In the genomic region with DNA sequence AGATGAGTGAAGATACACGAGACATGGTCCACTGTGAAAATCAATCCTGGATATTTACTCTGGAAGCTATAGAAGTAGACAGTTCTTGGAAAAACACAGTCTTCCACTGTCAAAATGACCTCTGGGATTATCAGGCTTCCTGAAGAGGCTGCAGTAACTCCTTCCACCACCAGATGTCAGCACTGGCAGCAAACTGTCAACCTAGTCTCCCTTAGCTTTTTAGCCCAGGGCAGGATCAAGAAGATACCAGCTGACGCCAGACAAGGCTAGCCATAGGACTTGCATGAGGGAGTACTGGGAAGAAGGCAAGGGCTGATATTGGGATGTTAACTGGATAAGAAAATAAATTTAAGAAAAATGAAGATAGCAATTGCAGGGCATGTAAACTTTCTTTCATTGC, we compare ENCODE assay signal across 8 mouse cellular contexts. TPM values are rescaled to one million over a fixed set of nuclear protein-coding genes. Genes with fewer than 3 reads are reported as not detected.
A peak's percentile ranks its signal among the peaks of the same experiment; 100 is the strongest.
DNase-seq lines count a peak whose midpoint lies in the region; TF ChIP-seq lines count a peak whose summit lies in the region.

No protein-coding gene starts in this region.

- intact Hi-C loops in heart, postnatal 10 days (cut with DNase I) = loop anchor here (2.0 to 5.0 kb wide), 2 partner anchors 38 to 57 kb away; no protein-coding TSS in a partner anchor
- intact Hi-C loops in left cerebral cortex, adult 2 months (cut with DNase I) = loop anchor here (1.0 to 2.0 kb wide), 2 partner anchors 38 to 59 kb away; no protein-coding TSS in a partner anchor

- DNase-seq in heart, postnatal 10 days = peak; percentile 48 to 67
- no peak for DNase-seq in heart, adult 11 months
- DNase-seq in adrenal gland, adult 18-20 months (ENCODE audit: low spot score in 2 of 2) = peak; percentile 20 to 52
- DNase-seq in embryo, embryonic 10.5 days (ENCODE audit: low spot score) = peak; percentile 86
- peak; percentile 72 for DNase-seq in hindbrain, embryonic 10.5 days (ENCODE audit: low spot score)
- DNase-seq in left cerebral cortex, adult 2 months (ENCODE audit: extremely low spot score in 1 of 2, low spot score in 2 of 2) = peak; percentile 49 to 70
- DNase-seq in mesoderm, embryonic 11.5 days (ENCODE audit: low read depth, low spot score) = peak; percentile 46
- peak; percentile 25 for DNase-seq in skeletal muscle tissue, adult 2 months (ENCODE audit: low read depth, low spot score)

- WGBS in hindbrain, embryonic 10.5 days = 10% methylated on average over 2 of the region's 2 CpGs

- no peak overlapping the region for H3K4me3 ChIP-seq in hindbrain, embryonic 10.5 days
- no peak overlapping the region for H3K4me3 ChIP-seq in left cerebral cortex, adult 2 months

- H3K9me3 ChIP-seq in hindbrain, embryonic 10.5 days = no peaks in the 10 kb centered on the region

- H3K36me3 ChIP-seq in hindbrain, embryonic 10.5 days = peaks cover 10% of the 10 kb centered on the region; the same call in 1 of the 2 replicates

- H3K4me1 ChIP-seq in hindbrain, embryonic 10.5 days (replicated peaks) = peaks cover 24% of the 10 kb centered on the region

- TF ChIP-seq CTCF in left cerebral cortex, adult 2 months (IDR thresholded peaks at IDR 0.05) = peak; percentile 95

- no peaks in the 10 kb centered on the region for H3K27me3 ChIP-seq in hindbrain, embryonic 10.5 days (ENCODE audit: insufficient read depth, poor library complexity, severe bottlenecking)

- no peak overlapping the region for H3K27ac ChIP-seq in hindbrain, embryonic 10.5 days
- H3K27ac ChIP-seq in left cerebral cortex, adult 2 months = no peak overlapping the region

RNA-seq across cellular contexts. Expression of a gene that starts 6.0 kb away (rescaled TPM):
- total RNA-seq in heart, postnatal 10 days (2021) = under 1 TPM; 0.53 to 0.74 TPM
- total RNA-seq in adrenal gland, adult 18-20 months (2021) = 1 to 10 TPM in 1 of 2 experiments, under 1 TPM in 1; 0.63 to 2.0 TPM
- 2.3 and 2.4 TPM in 2 replicates for polyA plus RNA-seq in hindbrain, embryonic 10.5 days (2016; fragmentation: Nextera tagmentation; extraction: Ambion mirVana)
- 10 to 100 TPM; 81.0 to 90.2 TPM for total RNA-seq in left cerebral cortex, adult 2 months (2021)

RNA-seq across cellular contexts. Expression of a gene that starts 11.1 kb away (rescaled TPM):
- 1 to 10 TPM; 1.3 to 1.5 TPM for total RNA-seq in heart, postnatal 10 days (2021)
- 1 to 10 TPM; 1.1 to 2.0 TPM for total RNA-seq in adrenal gland, adult 18-20 months (2021)
- 3.9 and 4.8 TPM in 2 replicates for polyA plus RNA-seq in hindbrain, embryonic 10.5 days (2016; fragmentation: Nextera tagmentation; extraction: Ambion mirVana)
- total RNA-seq in left cerebral cortex, adult 2 months (2021) = 1 to 10 TPM; 2.5 to 4.1 TPM

RNA-seq across cellular contexts. Expression of a gene that starts 28.0 kb away (rescaled TPM):
- total RNA-seq in heart, postnatal 10 days (2021) = 1 to 10 TPM; 2.5 TPM
- total RNA-seq in adrenal gland, adult 18-20 months (2021) = 1 to 10 TPM; 4.0 to 8.9 TPM
- polyA plus RNA-seq in hindbrain, embryonic 10.5 days (2016; fragmentation: Nextera tagmentation; extraction: Ambion mirVana) = 3.9 and 17.7 TPM in 2 replicates
- 100 to 1,000 TPM; 437 to 438 TPM for total RNA-seq in left cerebral cortex, adult 2 months (2021)

Comparison
In these comparisons a context has a peak if more than half of its experiments do, and no peak if none do; other contexts are left out.
1. RNA of a gene that starts 6.0 kb away (total RNA-seq): 81.0 to 90.2 TPM in left cerebral cortex, adult 2 months; 0.63 to 2.0 TPM in adrenal gland, adult 18-20 months and 0.53 to 0.74 TPM in heart, postnatal 10 days; every median in the first group is over 10 times any median in the second.
2. RNA of a gene that starts 28.0 kb away (total RNA-seq): 437 to 438 TPM in left cerebral cortex, adult 2 months; 4.0 to 8.9 TPM in adrenal gland, adult 18-20 months and 2.5 TPM in heart, postnatal 10 days; every median in the first group is over 10 times any median in the second.